Mouse (Mus musculus): ENCODE measurements around the gene Cars.

- TF ChIP-seq CTCF (IDR thresholded peaks at IDR 0.05; ENCODE audit: control insufficient read depth, insufficient read depth, insufficient read length) (no peak), MYOG (IDR thresholded peaks at IDR 0.05; ENCODE audit: control insufficient read depth, extremely low read depth, insufficient read length) (no peak), MYOD1 (IDR thresholded peaks at IDR 0.05; ENCODE audit: control insufficient read depth, insufficient read length, low read depth) (no peak), CEBPB (IDR thresholded peaks at IDR 0.05; ENCODE audit: low read depth) (no peak)
These were observed 86.0 kb downstream of the Cars start for GRCm38 (mm10) chr7:143513763-143514415.
